Mouse (Mus musculus) heart, postnatal 0 days (tissue): ENCODE measurements around the gene Actrt3.

Source experiments
- CTCF ChIP-seq: IDR thresholded peaks from 2 replicates; pipeline ENCODE4 v1.5.1; 2016; ENCODE audit warnings: antibody characterized with exemption, control low read depth, low read depth
- EP300 ChIP-seq: IDR thresholded peaks from 2 replicates; pipeline ENCODE4 v1.6.1; 2016; ENCODE audit warnings: antibody characterized with exemption, low read depth

DNA sequence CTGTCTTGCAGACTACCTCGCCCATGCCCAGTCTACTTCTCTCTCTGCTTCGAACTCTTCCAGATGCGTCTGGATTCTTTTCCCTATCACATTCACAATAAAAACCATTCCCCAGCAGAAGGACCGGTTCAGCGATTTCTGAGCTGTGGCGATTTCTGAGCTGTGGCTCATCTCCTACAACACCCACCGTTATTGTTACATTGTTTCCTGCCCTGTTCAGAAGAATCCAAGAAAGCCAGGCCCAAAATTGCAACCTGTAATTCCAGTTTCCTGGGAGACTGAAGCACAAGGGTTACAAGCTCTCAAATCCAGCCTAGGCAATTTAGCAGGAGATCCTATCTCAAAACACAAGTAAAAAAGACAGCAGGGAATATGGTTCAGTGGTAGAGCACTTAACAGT is 2.5 kb downstream of the Actrt3 start:
- TF ChIP-seq CTCF: no peak
- TF ChIP-seq EP300: no peak
